Mouse (Mus musculus): ENCODE data around the gene Tmsb10. TPM values are rescaled to one million over a fixed set of nuclear protein-coding genes. Genes with fewer than 3 reads are reported as not detected.

Gene Tmsb10
- polyA plus RNA-seq (2012; rRNA removed), result 471 and 572 TPM in 2 replicates

DNA sequence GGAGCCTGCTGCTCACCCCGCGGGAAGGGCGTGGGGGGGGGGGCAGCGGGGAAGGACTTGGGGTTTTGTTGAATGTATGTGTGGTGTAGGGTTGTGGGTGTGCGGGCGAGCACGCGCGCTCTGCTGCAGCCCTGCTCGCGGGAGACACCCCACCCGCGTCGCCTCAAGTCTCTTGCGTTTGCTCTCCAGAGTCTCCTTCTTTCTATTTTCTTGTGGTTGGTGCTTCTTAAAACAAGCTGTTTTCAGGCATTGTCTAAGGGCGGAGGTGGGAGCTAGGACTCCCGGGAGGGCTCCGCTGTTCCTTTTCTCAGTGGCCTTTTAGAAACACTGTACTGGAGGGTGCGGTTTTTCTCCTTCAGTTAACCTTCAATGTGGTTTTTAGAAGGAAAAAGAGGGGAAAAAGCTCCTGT is at the start of gene Tmsb10:
Tmsb10 (minus strand) TSS at position 87 of the 410 bp plus-strand sequence.
- DNase-seq (ENCODE audit: low spot score), result no peak

GRCm38 (mm10) chr6:73003601-73004000 is 45.1 kb upstream of the Tmsb10 start:
- DNase-seq (ENCODE audit: low spot score), result no peak

DNA sequence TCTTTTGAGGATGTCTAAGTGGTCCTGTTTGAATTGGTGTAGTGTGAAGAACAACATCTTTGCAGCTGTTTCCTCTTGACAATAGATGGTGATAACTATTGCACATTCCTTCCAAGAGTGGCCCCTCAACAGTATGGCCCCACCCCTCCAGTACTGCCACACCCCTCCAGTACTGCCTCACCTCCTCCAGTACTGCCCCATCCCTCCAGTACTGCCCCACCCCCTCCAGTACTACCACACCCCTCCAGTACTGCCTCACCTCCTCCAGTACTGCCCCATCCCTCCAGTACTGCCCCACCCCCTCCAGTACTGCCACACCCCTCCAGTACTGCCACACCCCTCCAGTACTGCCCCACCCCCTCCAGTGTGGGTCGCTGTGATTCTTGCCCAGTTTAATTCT is 43.8 kb upstream of the Tmsb10 start:
- no peak for DNase-seq (ENCODE audit: low spot score)

- DNase-seq (ENCODE audit: low spot score), result no peak
Observed at GRCm38 (mm10) chr6:72998809-72999208, 40.3 kb upstream of the Tmsb10 start.

DNA sequence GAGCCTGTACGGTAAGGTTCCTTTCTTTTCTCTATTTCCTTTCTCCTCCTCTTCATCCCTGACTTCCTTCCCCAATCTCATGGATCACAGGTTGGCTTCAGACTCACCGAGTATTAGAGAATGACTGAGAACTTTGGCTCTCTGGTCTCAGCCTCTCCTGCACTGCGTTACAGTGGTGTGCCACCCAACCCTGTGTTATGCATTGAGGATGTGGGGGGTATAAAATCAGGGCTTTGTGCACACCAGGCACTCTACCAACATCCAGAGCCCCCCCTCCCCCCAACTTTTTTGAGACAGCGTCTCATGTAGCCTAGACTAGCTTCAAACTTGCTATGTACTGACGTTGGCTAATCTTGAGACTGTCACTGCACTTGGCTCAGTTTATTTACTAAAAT is 35.1 kb upstream of the Tmsb10 start:
- DNase-seq (ENCODE audit: low spot score), result no peak

DNA sequence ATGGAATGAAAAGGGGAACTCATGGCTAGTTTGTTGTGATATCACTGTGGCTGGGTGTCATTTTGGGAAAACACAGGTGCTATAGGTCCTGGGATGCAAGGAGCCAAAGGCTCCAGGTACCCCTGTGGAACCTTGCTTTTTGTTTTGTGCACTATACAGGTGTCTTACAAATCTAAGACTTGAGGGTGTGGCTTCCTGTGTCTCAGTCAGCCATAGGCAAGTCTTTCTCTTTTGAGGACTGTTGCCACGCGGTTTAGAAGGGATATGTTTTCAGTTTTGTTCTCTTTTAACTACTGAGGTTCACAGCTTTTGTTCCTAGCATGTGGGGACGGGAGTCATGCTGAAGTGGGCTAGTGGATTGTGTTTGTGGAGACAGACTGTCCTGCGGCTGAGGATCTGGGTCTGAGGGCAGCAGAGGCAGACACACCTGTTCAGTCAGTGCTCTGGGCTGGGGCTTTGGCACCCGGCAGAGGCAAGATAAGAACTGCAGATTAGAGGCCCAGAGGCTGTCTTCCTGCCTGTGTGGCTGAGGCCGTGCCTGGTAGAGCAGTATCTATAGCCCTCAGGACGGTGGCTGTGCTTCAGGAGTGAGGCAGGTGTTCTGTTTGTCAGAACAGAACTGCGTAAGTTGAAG is 34.6 kb upstream of the Tmsb10 start:
- DNase-seq (ENCODE audit: low spot score), result no peak

- no peak for DNase-seq (ENCODE audit: low spot score)
Observed at GRCm38 (mm10) chr6:72990206-72990605, 31.7 kb upstream of the Tmsb10 start.

- no peak for DNase-seq (ENCODE audit: low spot score)
Observed at GRCm38 (mm10) chr6:72989028-72989736, 30.6 kb upstream of the Tmsb10 start.

DNA sequence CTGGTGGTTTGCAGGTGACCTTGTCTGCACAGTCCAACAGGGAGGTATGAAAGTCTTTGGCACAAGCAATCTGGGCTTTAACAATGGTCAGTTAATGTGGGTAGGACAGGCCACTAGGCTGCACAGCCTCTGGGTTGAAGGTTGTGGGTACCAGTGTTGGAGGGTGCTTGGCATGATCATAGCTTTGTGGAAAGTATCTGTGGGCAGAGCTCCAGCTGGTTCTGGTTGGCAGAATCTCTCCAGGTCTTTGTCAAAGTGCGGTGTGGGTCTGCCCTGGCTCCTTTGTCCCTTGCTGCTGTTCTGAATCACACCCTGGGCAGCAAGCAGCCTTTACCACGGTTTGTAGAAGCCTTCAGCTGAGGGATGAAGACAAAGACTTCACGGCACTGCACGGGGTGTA is 24.0 kb upstream of the Tmsb10 start:
- DNase-seq (ENCODE audit: low spot score), result no peak

DNA sequence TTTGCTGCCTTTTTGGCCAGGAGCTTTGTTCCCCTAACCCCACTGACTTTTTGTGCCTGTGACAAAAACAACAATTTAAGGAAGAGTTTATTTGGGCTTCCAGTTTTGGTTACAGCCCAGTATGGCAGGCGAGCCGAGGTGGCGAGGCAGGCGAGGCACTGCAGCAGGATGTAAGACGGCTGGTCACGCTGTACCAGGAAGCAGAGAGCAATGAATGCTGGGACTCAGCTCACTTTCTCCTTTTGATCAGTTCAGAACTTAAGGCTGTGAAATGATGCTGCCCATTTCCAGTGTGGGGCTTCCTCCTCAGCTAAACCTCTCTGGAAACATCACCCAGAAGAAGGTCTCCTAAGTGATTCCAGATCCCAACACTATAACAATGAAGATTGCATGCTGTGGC is 23.3 kb upstream of the Tmsb10 start:
- DNase-seq (ENCODE audit: low spot score), result no peak

DNA sequence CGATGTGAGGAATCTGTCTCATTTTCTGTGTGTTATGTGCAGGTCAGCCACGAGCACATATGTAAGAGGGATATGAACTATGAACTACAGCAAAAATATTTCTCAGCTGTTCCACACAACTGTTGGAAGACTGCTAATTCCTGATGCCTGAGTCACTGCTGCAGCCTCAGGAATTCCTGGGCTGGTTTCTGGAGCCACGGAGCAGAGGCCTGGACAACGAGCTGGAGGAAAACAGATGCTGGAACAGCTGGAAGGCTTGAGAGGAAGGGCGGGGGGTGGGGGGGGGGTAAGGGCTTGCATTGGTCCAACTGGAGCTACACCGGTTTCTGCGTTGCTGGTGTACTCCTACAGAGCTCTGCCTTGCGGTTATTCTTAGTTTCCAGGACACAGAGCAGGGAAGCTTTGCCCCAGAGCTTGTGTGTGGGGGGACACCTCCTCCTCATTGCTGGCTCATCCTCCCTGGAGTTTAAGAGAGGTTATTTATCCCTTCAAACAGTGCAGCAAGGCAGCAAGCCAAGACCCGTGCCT is 22.6 kb upstream of the Tmsb10 start:
- DNase-seq (ENCODE audit: low spot score), result no peak

DNA sequence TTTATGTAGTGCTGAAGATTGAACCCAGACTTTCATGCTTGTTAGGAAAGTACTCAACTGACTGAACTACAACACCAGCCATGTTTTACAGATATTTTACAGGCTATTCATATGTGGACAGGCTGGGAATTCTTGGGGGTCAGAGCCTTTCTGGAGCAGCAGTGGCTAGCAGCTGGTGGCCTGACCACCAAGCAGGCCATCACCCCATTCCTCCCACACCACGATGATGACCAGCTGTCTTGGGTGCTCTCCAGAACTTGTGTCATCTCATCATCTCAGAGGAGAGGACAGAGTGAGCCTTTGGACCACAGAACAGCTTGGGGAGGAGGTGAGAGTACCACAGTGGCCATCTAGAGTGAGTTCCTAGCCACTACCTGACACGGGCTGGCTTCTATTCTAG is 18.3 kb upstream of the Tmsb10 start:
- no peak for DNase-seq (ENCODE audit: low spot score)

GRCm38 (mm10) chr6:72971074-72971473 is 12.5 kb upstream of the Tmsb10 start:
- DNase-seq (ENCODE audit: low spot score), result no peak

DNA sequence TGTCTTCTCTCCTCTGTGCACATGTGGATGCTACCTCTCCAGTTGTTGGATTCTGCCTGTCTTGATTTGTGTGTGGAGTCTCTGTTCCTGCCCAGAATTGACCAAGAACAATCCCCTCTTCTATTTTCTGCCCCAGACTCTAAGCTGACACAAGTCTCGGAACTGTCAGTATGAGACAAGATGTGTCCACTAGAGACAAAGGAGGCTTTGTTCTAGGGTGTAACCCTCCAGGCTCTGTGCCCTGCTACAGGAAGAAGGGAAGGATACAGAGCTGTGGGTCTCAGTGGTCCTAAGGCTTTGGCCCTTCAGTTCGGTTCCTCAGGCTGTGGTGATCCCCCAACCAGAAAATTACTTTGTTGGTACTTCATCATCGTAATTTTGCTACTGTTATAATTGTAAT is 11.2 kb upstream of the Tmsb10 start:
- no peak for DNase-seq (ENCODE audit: low spot score)

- no peak for DNase-seq (ENCODE audit: low spot score)
Observed at GRCm38 (mm10) chr6:72965199-72965598, 6.7 kb upstream of the Tmsb10 start.

DNA sequence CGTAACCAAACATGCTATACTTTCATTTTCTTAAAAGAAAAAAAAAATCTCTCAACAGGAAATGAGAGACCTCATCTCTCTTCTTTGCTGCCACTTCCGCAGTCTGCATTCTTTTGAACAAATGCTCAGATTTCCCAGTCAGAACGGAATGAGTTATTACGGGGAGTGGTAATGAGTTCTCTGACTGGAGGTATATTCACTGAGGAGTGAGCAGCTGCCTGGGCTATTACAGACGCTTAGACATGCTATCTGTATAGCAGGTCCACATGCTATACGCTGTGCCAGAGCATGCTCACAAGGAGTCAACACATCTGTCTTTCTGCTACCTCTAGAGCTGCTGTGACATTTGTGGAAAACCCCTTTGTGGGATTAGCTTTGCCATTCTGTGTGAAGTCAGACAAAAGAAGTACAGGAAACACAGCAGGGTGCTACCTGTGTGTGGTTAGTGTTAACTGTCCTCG is 3.8 kb upstream of the Tmsb10 start:
- no peak for DNase-seq (ENCODE audit: low spot score)

DNA sequence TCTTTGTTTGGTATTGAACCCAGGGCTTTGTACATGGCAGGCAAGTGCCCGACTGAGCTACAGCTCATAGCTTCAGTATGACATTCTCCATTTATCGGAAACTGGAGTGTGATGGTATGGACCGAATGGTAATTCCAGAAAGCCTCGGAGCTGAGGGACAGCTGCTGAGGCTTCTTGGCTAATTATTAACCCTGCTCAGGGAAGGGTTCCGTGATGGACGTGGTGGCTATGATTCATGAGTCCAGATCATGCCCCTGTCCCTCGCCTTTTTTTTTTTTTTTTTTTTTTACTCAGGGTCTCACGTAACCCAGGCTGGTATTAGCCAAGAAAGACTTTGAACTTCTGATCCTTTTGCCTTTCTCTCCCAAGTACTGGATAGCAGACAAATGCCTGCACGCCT is 3.1 kb upstream of the Tmsb10 start:
- no peak for DNase-seq (ENCODE audit: low spot score)

- no peak for DNase-seq (ENCODE audit: low spot score)
Observed at GRCm38 (mm10) chr6:72960675-72961074, 2.1 kb upstream of the Tmsb10 start.

- DNase-seq (ENCODE audit: low spot score), result no peak
Observed at GRCm38 (mm10) chr6:72959175-72959574, 627 bp upstream of the Tmsb10 start.

DNA sequence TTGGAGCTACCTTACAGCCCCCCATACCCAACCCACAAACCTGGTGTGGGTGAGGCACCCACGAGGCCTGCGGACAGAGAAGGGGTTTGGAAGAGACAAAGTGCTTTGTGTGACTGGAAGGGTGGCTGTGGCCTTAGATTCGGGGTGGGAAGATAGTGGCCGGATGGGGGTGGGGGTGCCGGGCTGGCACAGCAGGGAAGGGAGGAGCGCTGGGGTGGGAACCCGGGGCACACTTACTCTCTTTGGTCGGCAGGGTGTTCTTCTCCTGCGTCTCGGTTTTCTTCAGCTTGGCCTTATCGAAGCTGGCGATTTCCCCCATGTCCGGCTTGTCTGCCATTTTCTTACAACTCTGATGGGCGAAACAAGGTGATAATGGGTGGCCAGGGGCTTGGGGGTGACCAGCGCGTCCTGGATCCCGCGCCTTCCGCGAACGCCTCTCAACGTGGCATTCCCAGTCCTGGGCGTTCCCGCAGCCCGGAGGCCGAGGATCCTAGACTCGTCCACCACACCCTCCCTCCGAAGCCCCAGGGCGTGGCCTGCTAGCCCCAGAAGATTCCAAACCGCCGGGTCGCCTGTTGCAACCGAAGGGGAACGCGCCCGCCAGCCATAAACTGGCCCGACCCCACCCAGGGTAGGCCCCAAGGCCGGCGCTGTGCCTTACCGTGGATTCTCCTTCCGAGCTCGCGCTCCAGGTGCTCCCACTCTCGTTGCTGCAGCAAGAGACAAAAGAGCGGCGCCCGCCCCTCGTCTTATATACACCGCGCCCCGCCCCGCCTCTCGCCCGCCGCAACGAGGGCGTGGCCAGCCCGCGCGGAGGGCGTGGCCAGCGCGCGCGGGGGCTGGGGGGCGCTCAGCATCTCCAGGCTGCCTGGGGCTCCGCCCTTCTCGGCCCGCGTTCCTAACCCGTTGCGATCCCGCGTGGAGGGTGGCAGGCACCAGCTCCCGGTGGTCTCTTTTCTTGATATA is 589 bp downstream of the Tmsb10 start:
- peak; percentile 92 for DNase-seq (ENCODE audit: low spot score)

- no peak for DNase-seq (ENCODE audit: low spot score)
Observed at GRCm38 (mm10) chr6:72957093-72957435, 1.5 kb downstream of the Tmsb10 start.

All from urinary bladder, adult 2 months (tissue).